ENCODE assay signal across 8 mouse cellular contexts in genomic region chr1:91495321-91495720, GRCm38 (mm10). TPM values are rescaled to one million over a fixed set of nuclear protein-coding genes. Genes with fewer than 3 reads are reported as not detected.
DNase-seq lines count a peak whose midpoint lies in the region; ATAC-seq and TF ChIP-seq lines count a peak whose summit lies in the region.

No protein-coding gene starts in this region.

- no peak for TF ChIP-seq CTCF in MEL (IDR thresholded peaks at IDR 0.05 in 2 of 3, conservative IDR thresholded peaks at IDR 0.05 in 1 of 3; ENCODE audit: control insufficient read depth in 1 of 3, insufficient read depth in 1 of 3, low read depth in 2 of 3, low read length in 3 of 3, poor library complexity in 1 of 3, severe bottlenecking in 1 of 3)

- H3K27me3 ChIP-seq in heart, embryonic 13.5 days (replicated peaks) = peaks cover 7% of the 10 kb centered on the region; the same call in 1 of the 2 replicates
- H3K27me3 ChIP-seq in MEL (ENCODE audit: control insufficient read depth in 1 of 2, insufficient read depth in 2 of 2, low read length in 2 of 2) = no peaks in the 10 kb centered on the region
- no peaks in the 10 kb centered on the region for H3K27me3 ChIP-seq in hindbrain, embryonic 11.5 days (ENCODE audit: control insufficient read depth, insufficient read depth, low read length)
- H3K27me3 ChIP-seq in midbrain, embryonic 10.5 days (ENCODE audit: low read depth, poor library complexity, severe bottlenecking) = peaks cover 13% of the 10 kb centered on the region

- H3K79me2 ChIP-seq in MEL (ENCODE audit: control insufficient read depth, insufficient read depth, low read length, poor library complexity) = peaks cover 11% of the 10 kb centered on the region

- intact Hi-C loops in heart, postnatal 36 days (cut with DNase I) = loop anchor here (2.0 kb wide), 1 partner anchor 45 kb away; the partner anchor contains the start of gene Asb1

- TF ChIP-seq POLR2A in MEL (IDR thresholded peaks at IDR 0.05; ENCODE audit: control insufficient read depth in 1 of 2, insufficient read depth in 1 of 2, low read depth in 1 of 2, low read length in 2 of 2, poor library complexity in 1 of 2) = no peak

- no peak for TF ChIP-seq EP300 in MEL (IDR thresholded peaks at IDR 0.05; ENCODE audit: low read depth in 1 of 2, low read length in 2 of 2)

- WGBS in heart, embryonic 13.5 days = 34% methylated on average over 5 of the region's 5 CpGs
- 52% methylated on average over 5 of the region's 5 CpGs for WGBS in hindbrain, embryonic 11.5 days
- WGBS in midbrain, embryonic 10.5 days = 46% methylated on average over 5 of the region's 5 CpGs

- peaks cover 9% of the 10 kb centered on the region; the same call in 1 of the 2 replicates for H3K36me3 ChIP-seq in heart, embryonic 13.5 days
- no peaks in the 10 kb centered on the region; a peak in 1 of 4 replicates for H3K36me3 ChIP-seq in MEL (ENCODE audit: control insufficient read depth in 1 of 2, insufficient read depth in 2 of 2, low read length in 2 of 2)
- H3K36me3 ChIP-seq in hindbrain, embryonic 11.5 days (ENCODE audit: control insufficient read depth, insufficient read depth, low read length) = no peaks in the 10 kb centered on the region
- peaks cover 18% of the 10 kb centered on the region for H3K36me3 ChIP-seq in midbrain, embryonic 10.5 days

- no peak overlapping the region for H3K27ac ChIP-seq in heart, embryonic 13.5 days (replicated peaks)
- no peak overlapping the region for H3K27ac ChIP-seq in MEL (ENCODE audit: control insufficient read depth, low read depth, low read length)
- no peak overlapping the region for H3K27ac ChIP-seq in hindbrain, embryonic 11.5 days (ENCODE audit: low read depth, low read length)
- H3K27ac ChIP-seq in midbrain, embryonic 10.5 days (replicated peaks) = peak overlapping the region; percentile 85; the same call in 1 of the 2 replicates

- ATAC-seq in heart, embryonic 13.5 days (ENCODE audit: extremely low read depth, insufficient number of reproducible peaks, low FRiP score, low TSS enrichment) = no peak
- ATAC-seq in hindbrain, embryonic 11.5 days (ENCODE audit: low FRiP score) = no peak

- peaks cover 19% of the 10 kb centered on the region for H3K4me1 ChIP-seq in heart, embryonic 13.5 days
- H3K4me1 ChIP-seq in MEL (ENCODE audit: control insufficient read depth in 1 of 2, insufficient read depth in 2 of 2, low read length in 2 of 2) = peaks cover 0 to 17% of the 10 kb centered on the region in 2 experiments; a peak in 2 of 4 replicates
- H3K4me1 ChIP-seq in hindbrain, embryonic 11.5 days (replicated peaks; ENCODE audit: control insufficient read depth, insufficient read depth, low read length) = peaks cover 4% of the 10 kb centered on the region; the same call in 1 of the 2 replicates
- H3K4me1 ChIP-seq in midbrain, embryonic 10.5 days = peaks cover 22% of the 10 kb centered on the region

- H3K4me2 ChIP-seq in heart, embryonic 13.5 days = peak overlapping the region; percentile 91
- H3K4me2 ChIP-seq in hindbrain, embryonic 11.5 days (replicated peaks; ENCODE audit: low read depth, low read length) = peak overlapping the region; percentile 86

- H3K4me3 ChIP-seq in heart, embryonic 13.5 days = peak overlapping the region; percentile 78
- peak overlapping the region; percentile 76 to 85 for H3K4me3 ChIP-seq in MEL (ENCODE audit: control insufficient read depth in 1 of 2, insufficient read depth in 1 of 2, low read depth in 2 of 2, low read length in 2 of 2)
- peak overlapping the region; percentile 98 for H3K4me3 ChIP-seq in hindbrain, embryonic 11.5 days (ENCODE audit: low read depth, low read length)
- peak overlapping the region; percentile 86 for H3K4me3 ChIP-seq in midbrain, embryonic 10.5 days

- H3K9me3 ChIP-seq in heart, embryonic 13.5 days = no peaks in the 10 kb centered on the region
- no peaks in the 10 kb centered on the region for H3K9me3 ChIP-seq in MEL (replicated peaks; ENCODE audit: insufficient read depth, low read length)
- H3K9me3 ChIP-seq in hindbrain, embryonic 11.5 days (ENCODE audit: control insufficient read depth, low read length) = no peaks in the 10 kb centered on the region
- H3K9me3 ChIP-seq in midbrain, embryonic 10.5 days (replicated peaks) = no peaks in the 10 kb centered on the region

- no peak for TF ChIP-seq RAD21 in MEL (IDR thresholded peaks at IDR 0.05; ENCODE audit: low read depth, low read length)

- DNase-seq in heart, postnatal 36 days = no peak
- DNase-seq in MEL (ENCODE audit: low read depth, low spot score) = peak; percentile 29
- DNase-seq in hindbrain, embryonic 11.5 days (ENCODE audit: low spot score) = no peak
- no peak for DNase-seq in midbrain, embryonic 10.5 days (ENCODE audit: low spot score)
- no peak for DNase-seq in gastrocnemius, postnatal 4 days (ENCODE audit: low spot score in 2 of 2)
- no peak for DNase-seq in layer of hippocampus, postnatal 14 days (ENCODE audit: low spot score in 2 of 2)
- no peak for DNase-seq in frontal cortex, adult 2 months (ENCODE audit: extremely low spot score in 1 of 2, low spot score in 1 of 2)

- peak overlapping the region; percentile 88 for H3K9ac ChIP-seq in heart, embryonic 13.5 days
- peak overlapping the region; percentile 75 for H3K9ac ChIP-seq in MEL (ENCODE audit: control insufficient read depth, low read depth, low read length, poor library complexity, severe bottlenecking)
- H3K9ac ChIP-seq in hindbrain, embryonic 11.5 days (ENCODE audit: low read depth, low read length) = peak overlapping the region; percentile 81

TF ChIP-seq in MEL, 35 proteins besides CTCF, POLR2A, EP300 and RAD21 (continues in another document):
- TF ChIP-seq MAX (IDR thresholded peaks at IDR 0.05; ENCODE audit: low read length) (no peak), E2F4 (IDR thresholded peaks at IDR 0.05; ENCODE audit: borderline replicate concordance, low read depth, low read length) (no peak), GABPA (IDR thresholded peaks at IDR 0.05; ENCODE audit: low read depth, low read length) (no peak), MAFK (IDR thresholded peaks at IDR 0.05; ENCODE audit: borderline replicate concordance, low read depth, low read length) (no peak), BHLHE40 (IDR thresholded peaks at IDR 0.05; ENCODE audit: borderline replicate concordance, low read depth, low read length) (no peak), ELF1 (IDR thresholded peaks at IDR 0.05; ENCODE audit: low read depth, low read length) (no peak), MYB (IDR thresholded peaks at IDR 0.05; ENCODE audit: low read depth, low read length) (no peak), POLR2AphosphoS5 (IDR thresholded peaks at IDR 0.05; ENCODE audit: borderline replicate concordance, low read depth, low read length) (no peak), ZC3H11A (IDR thresholded peaks at IDR 0.05; ENCODE audit: low read depth, low read length) (no peak), JUND (IDR thresholded peaks at IDR 0.05; ENCODE audit: low read depth, low read length) (no peak), NELFE (IDR thresholded peaks at IDR 0.05; ENCODE audit: low read depth, low read length) (no peak), UBTF (IDR thresholded peaks at IDR 0.05; ENCODE audit: borderline replicate concordance, insufficient read depth, low read depth, low read length) (no peak), MEF2A (IDR thresholded peaks at IDR 0.05; ENCODE audit: extremely low read depth, insufficient replicate concordance, low read depth, low read length, poor library complexity, severe bottlenecking) (no peak), USF2 (IDR thresholded peaks at IDR 0.05; ENCODE audit: borderline replicate concordance in 1 of 2, insufficient read depth in 1 of 2, low read depth in 1 of 2, low read length in 2 of 2) (no peak), KAT2A (conservative IDR thresholded peaks at IDR 0.05; ENCODE audit: low read depth, low read length) (no peak), ETS1 (IDR thresholded peaks at IDR 0.05; ENCODE audit: low read depth, low read length) (no peak)

RNA-seq across cellular contexts. Expression of gene Traf3ip1, which starts 0.9 kb away (rescaled TPM):
- 3.8 and 4.3 TPM in 2 replicates for polyA plus RNA-seq in heart, embryonic 13.5 days (2015; fragmentation: Nextera tagmentation; extraction: Ambion mirVana)
- 1 to 10 TPM; 4.6 to 5.4 TPM for total RNA-seq in heart, postnatal 36 days (2021)
- 12.0 and 13.6 TPM in 2 replicates for total RNA-seq in MEL (2012; rRNA removed)
- 10 to 100 TPM in 1 of 2 experiments, not detected in 1; 19.6 TPM for polyA plus RNA-seq in MEL (2012; ENCODE audit: insufficient read depth in 1 of 2, insufficient read length in 2 of 2, low read depth in 1 of 2, low replicate concordance in 2 of 2, missing spikeins in 1 of 2)
- polyA plus RNA-seq in hindbrain, embryonic 11.5 days (2014; fragmentation: Nextera tagmentation; extraction: Ambion mirVana) = 7.3 and 7.7 TPM in 2 replicates
- 10.5 and 12.9 TPM in 2 replicates for polyA plus RNA-seq in midbrain, embryonic 10.5 days (2016; fragmentation: Nextera tagmentation; extraction: Ambion mirVana)
- 1 to 10 TPM; 4.4 to 4.5 TPM for total RNA-seq in gastrocnemius, postnatal 4 days (2021)
- total RNA-seq in layer of hippocampus, postnatal 14 days (2021) = 10 to 100 TPM; 11.6 to 12.6 TPM
- 19.5 and 20.6 TPM in 2 replicates for polyA plus RNA-seq in frontal cortex, adult 2 months (2012; rRNA removed)

RNA-seq across cellular contexts. Expression of gene Per2, which starts 36.2 kb away (rescaled TPM):
- 2.7 and 3.1 TPM in 2 replicates for polyA plus RNA-seq in heart, embryonic 13.5 days (2015; fragmentation: Nextera tagmentation; extraction: Ambion mirVana)
- 10 to 100 TPM in 1 of 2 experiments, 1 to 10 TPM in 1; 7.9 to 13.5 TPM for total RNA-seq in heart, postnatal 36 days (2021)
- 3.9 and 4.3 TPM in 2 replicates for total RNA-seq in MEL (2012; rRNA removed)
- polyA plus RNA-seq in MEL (2012; ENCODE audit: insufficient read depth in 1 of 2, insufficient read length in 2 of 2, low read depth in 1 of 2, low replicate concordance in 2 of 2, missing spikeins in 1 of 2) = 1 to 10 TPM in 1 of 2 experiments, not detected in 1; 8.3 TPM
- 1.7 and 2.8 TPM in 2 replicates for polyA plus RNA-seq in hindbrain, embryonic 11.5 days (2014; fragmentation: Nextera tagmentation; extraction: Ambion mirVana)
- polyA plus RNA-seq in midbrain, embryonic 10.5 days (2016; fragmentation: Nextera tagmentation; extraction: Ambion mirVana) = 2.5 and 4.0 TPM in 2 replicates
- total RNA-seq in gastrocnemius, postnatal 4 days (2021) = 1 to 10 TPM; 7.2 to 8.6 TPM
- total RNA-seq in layer of hippocampus, postnatal 14 days (2021) = 10 to 100 TPM; 24.2 to 28.6 TPM
- 18.6 and 19.4 TPM in 2 replicates for polyA plus RNA-seq in frontal cortex, adult 2 months (2012; rRNA removed)

RNA-seq across cellular contexts. Expression of gene Asb1, which starts 45.0 kb away (rescaled TPM):
- 5.3 and 5.5 TPM in 2 replicates for polyA plus RNA-seq in heart, embryonic 13.5 days (2015; fragmentation: Nextera tagmentation; extraction: Ambion mirVana)
- total RNA-seq in heart, postnatal 36 days (2021) = 10 to 100 TPM; 17.0 to 21.0 TPM
- total RNA-seq in MEL (2012; rRNA removed) = 38.4 and 41.3 TPM in 2 replicates
- 10 to 100 TPM in 1 of 2 experiments, not detected in 1; 37.9 TPM for polyA plus RNA-seq in MEL (2012; ENCODE audit: insufficient read depth in 1 of 2, insufficient read length in 2 of 2, low read depth in 1 of 2, low replicate concordance in 2 of 2, missing spikeins in 1 of 2)
- polyA plus RNA-seq in hindbrain, embryonic 11.5 days (2014; fragmentation: Nextera tagmentation; extraction: Ambion mirVana) = 10.1 and 11.9 TPM in 2 replicates
- 8.2 and 9.4 TPM in 2 replicates for polyA plus RNA-seq in midbrain, embryonic 10.5 days (2016; fragmentation: Nextera tagmentation; extraction: Ambion mirVana)
- 10 to 100 TPM; 14.2 to 18.1 TPM for total RNA-seq in gastrocnemius, postnatal 4 days (2021)
- total RNA-seq in layer of hippocampus, postnatal 14 days (2021) = 10 to 100 TPM; 44.6 to 48.5 TPM
- polyA plus RNA-seq in frontal cortex, adult 2 months (2012; rRNA removed) = 20.1 and 20.8 TPM in 2 replicates
